Mouse (Mus musculus) testis, postnatal 14 days (tissue): ENCODE measurements at regions not wholly inside any gene's neighbourhood (a gene's known extent, or its start where the extent isn't known, plus 50 kb on each side); places are given as distances from the start of the nearest gene placed in this dataset.

ENCODE experiments used
- DNase-seq: peaks from one replicate; pipeline ENCODE4 v3.0.0; 2021; ENCODE audit warnings: low spot score

- DNase-seq: no peak
Observed at GRCm38 (mm10) chr11:22692281-22692857, 168.4 kb downstream of the B3gnt2 start.

- DNase-seq: no peak
Observed at GRCm38 (mm10) chr11:22692941-22693341, 167.8 kb downstream of the B3gnt2 start.

- no peak for DNase-seq
Observed at GRCm38 (mm10) chr11:22693376-22693775, 167.4 kb downstream of the B3gnt2 start.

GRCm38 (mm10) chr11:22693984-22694383 lies 166.8 kb downstream of the B3gnt2 start:
- no peak for DNase-seq

GRCm38 (mm10) chr11:22694829-22695228 lies 165.9 kb downstream of the B3gnt2 start:
- DNase-seq: no peak

GRCm38 (mm10) chr11:22695237-22695636 lies 165.5 kb downstream of the B3gnt2 start:
- no peak for DNase-seq

- no peak for DNase-seq
Observed at GRCm38 (mm10) chr11:22698057-22698941, 162.5 kb downstream of the B3gnt2 start.

GRCm38 (mm10) chr11:22706082-22706481 lies 154.7 kb downstream of the B3gnt2 start:
- no peak for DNase-seq
